Mouse (Mus musculus) lung, postnatal 36 days (tissue): ENCODE data around the gene Slc1a7.

Experiments used
- DNase-seq: peaks from one replicate; pipeline ENCODE4 v3.0.0; 2022; ENCODE audit warnings: mixed read lengths

Slc1a7 gene

DNA sequence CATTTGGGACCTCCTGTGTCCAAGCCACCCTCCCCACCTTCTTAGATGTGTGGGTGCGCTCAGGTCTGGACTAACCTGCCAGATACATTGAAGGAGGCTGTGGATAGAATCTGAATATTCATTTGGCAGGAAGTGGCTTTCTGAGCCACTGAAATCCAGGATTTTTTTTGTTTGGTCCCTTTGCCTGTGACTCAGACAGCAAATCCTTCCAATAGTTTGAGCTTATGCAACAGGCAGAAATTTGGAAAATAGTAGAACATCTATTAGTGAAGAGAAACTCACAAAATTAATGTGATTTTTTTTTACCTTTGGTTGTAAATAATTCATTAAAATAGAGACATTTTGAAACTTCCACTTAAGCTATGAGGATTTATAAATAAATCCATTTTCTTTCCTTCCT lies 3.0 kb downstream of the Slc1a7 start:
- DNase-seq = no peak

DNA sequence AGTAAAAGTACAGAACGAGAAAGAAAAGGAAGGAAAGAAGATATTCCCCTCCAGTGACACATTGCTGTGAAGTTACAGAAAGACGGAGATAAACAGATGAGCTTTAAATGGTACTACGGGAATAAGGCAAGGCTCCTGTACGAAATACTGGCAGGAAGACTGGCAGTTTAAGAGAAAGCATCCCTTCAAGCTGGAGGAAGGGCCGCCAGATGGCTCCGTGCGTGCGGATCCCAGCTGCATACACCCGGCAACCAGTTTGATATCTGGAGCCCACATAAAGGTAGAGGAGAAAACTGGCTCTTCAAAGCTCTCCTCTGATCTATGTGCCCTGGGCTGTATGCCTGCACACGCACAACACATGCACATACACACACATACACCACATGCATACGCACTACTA lies 6.4 kb downstream of the Slc1a7 start:
- no peak for DNase-seq

DNA sequence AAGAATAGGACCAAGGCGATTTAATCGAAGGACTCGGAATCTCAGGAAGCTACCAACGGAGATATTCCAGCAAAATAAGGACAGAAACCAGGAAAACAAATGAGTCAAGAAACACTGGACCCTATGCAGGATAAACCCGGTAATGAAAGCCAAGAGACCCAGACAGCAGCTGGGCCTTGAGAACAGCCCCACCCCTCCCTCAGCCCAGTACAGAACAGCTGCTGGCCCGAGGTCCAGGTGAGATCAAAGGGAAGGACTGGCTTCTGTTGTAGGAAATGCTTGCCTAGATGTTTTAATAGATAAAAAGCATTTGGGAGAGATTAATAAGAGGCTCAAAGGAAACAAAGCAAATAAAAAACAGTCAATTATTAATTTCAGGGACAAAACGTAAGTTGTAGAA lies 6.9 kb downstream of the Slc1a7 start:
- DNase-seq = no peak

DNA sequence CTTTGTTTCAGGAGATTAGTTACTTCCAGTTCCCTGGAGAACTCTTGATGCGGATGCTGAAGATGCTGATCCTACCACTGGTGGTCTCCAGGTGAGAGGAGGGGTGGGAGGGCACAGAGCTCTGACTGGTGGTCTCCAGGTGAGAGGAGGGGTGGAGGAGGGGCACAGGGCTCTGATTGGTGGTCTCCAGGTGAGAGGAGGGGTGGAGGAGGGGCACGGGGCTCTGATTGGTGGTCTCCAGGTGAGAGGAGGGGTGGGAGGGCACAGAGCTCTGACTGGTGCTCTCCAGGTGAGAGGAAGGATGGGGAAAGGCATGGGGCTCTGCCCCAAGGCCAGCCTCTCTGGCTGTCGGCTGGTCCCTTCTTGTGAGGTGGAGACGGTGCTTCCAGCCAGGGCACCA lies 9.5 kb downstream of the Slc1a7 start:
- DNase-seq = no peak

DNA sequence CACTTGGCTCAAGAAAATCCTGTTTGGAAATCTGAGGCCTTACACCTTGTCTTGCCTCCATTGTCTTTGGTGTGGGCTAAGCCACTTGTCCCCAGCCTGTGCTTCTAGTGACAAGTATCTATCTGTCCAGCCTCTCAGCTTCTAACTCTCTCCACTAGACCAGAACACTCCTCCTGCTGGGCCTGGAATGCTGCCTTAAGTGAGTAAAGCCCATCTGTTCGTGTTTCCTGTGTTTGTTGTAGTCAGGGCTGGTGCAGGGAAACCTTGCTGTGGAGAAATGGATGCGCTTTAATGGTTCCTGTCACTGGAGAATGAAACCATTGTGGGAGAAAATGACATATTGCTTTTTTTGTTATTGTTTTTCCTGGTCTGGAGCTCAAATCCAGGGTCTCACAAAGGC lies 11.4 kb downstream of the Slc1a7 start:
- DNase-seq = peak; percentile 35

DNA sequence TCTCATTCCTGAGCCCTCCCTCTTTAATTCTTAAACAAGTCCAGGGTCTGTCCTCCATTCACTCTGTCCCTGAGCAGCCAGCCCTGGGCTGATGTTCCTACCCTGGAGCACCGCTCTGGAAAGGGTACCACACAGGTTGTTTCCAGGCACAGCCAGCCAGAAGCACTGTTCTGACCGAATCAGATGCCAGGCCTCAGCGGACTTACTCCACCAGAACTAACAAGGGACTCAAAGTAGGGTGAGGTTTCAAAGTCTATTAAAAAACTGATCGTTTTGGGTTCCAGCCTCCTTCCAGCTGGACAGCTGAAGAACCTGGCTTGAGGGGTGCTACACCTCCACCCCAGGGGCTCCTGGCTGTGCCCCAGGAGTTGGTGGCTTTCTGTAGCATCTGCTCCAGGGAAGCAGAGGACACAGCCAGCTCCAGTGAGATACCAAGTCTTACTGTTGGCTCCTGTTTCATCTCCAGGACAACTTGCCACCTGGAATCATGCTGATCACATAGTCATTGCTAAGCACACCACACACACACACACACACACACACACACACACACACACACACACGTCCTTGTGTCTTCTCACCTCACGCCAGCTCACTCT lies 12.0 kb downstream of the Slc1a7 start:
- DNase-seq = no peak

DNA sequence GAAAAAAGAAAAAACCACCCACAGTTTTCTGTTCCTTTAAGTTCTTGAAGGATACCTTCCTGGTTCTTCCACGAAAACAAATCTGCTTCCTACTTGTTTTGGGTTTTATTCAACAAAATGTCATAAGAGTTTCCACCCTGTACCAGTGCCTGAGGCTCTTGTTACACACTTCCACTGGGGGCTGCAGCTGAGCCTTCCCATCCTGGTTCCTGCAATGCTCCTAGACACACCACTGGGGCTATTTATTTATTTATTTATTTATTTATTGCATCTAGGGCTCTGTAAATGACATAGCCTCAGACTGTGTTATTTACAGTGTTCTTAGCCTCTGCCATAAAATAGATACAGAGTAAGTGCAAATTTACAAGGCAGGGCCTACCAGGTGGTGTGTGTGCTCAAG lies 15.6 kb downstream of the Slc1a7 start:
- no peak for DNase-seq

DNA sequence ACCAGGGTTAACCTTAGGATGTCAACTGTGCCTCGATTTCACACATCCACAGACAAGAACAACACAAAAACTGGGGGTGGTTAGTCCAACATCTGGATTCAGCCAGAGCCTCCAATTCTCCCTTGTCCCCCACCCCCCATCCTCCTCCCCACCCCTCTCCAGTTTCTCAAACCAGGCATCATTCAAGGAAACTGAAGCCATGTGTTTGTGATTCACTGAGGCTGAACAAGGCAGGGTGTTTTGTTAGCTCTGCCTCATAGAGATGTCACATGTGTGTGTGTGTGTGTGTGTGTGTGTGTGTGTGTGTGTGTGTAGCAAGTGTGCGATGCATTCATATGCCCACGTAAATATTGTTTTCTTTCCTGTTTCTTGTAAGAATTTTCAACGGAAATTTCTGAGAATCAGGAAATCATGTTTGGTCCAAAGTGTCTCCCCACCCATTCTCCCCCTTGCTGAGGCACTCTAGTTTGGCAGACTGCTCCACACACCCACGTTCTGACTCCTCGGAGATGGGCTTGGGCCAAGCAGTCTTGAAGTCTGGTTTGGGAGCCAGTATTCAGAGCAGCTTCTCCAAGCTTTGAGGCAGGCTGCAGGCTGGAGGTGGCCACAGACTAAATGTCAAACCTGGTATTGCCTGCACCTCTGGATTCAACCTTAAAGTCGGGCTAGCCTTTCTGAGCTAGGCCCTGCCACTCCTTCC lies 16.3 kb downstream of the Slc1a7 start:
- DNase-seq = peak; percentile 72

DNA sequence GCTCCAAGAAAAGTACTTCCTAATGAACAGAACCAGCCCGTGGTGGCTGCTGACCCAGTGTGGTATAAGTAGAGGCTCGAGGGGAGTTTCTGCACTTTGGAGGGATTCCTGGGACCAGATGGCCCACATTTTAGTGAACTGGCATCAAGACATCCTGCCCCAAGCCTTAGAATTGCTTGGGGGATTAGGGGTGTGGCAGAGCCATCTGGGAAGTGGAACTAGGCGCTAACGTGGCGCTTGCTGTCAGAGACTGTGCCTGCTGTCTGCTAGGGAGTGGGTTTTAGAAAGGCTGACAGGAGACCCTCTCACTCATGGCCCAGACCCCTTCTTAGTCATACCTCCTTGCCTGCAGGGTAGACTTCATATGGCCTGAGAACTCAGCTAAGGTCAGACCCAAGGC lies 17.7 kb downstream of the Slc1a7 start:
- DNase-seq = no peak

DNA sequence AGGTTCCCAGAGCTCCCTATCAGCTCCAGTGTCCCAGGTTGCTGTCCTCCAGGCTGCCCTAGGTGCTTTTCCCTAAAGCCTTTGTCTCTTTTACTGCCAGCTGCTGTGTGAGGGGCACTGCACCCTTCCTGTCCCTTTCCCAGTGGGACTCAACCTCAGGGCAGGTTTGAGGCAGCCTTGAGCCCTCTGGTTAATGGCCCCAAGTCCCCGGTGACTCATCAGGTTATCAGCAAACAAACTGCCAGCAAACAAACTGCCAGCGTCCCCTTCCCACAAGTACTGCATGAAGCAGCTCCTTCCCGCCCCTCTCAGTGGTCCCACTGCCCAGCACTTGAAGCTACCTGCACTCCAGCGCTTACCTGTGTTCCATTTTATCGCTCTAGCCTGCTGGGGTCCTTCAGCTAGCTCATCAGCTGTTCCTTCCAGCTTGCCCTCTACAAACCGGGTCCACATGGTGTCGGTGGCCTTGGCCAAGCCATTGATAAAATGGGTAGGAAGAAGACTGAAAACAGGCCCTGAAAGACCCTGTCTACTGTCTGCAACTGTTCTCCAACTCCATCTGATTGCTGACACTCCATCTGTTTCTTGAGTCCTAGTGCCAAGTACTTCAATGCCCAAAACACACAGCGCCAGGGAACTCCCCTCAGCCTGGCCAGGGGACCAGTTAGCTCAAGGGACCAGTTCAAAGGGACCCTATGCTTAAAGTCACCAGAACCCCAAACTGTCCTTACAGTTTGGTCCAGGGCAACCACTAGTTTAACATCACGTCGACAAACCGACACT lies 18.4 kb downstream of the Slc1a7 start:
- DNase-seq = no peak

DNA sequence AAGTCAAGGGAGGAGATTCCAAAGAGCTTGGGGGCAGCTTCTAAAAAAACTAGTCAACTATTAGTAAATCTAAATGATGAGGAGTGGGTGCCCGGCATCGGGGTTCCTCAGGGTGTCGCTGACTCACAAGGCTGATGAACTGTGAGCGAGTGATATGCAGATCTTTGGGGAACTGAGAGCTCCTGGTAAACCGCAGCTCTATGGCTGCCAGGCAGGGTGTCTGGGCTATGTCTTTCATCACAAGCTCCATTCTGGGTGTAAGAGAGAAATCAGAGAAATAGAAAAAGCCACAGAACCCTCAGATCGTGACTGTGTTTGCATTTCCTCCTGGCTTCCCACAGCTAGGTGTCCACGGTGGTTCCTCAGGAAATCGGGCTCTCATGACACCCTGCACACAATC lies 20.8 kb downstream of the Slc1a7 start:
- peak; percentile 57 for DNase-seq

DNA sequence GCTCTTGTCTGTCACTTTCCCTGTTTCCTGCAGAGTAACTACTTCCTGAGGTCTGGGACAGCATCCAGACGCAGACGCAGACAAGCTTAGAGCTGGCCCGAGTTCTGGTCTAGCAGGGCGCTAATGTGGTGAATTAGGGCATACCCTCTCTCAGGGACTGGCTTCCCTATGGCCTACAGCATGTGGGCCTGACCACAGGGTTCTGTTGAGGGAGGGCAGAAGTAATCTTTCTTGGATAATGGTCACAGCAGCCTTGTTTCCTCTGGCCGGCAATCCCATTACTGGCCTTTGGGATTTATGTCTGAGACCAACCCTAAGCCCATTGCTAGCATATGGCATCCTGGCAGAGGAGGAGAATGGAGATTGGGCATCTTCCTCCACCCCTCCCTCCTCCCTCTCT lies 22.7 kb downstream of the Slc1a7 start:
- DNase-seq = no peak

DNA sequence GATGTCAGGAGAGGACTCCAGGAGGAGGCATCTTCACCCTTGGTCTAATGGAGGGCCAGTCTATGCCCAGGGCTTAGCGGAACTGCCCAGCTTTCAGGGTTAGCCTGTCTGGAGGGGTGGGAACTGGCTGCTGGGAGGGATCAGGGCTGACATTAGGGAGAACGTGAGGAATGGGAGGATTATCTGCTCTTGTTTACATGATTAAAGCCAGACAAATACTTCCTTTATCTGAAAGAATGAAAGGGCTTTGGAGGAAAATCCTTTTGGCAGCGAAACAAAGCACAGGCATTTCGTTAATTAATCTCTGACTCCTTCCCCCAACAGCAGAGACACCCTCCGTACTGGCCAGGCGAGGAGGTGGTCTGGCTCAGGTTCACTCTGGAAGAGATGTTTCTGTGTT lies 23.7 kb downstream of the Slc1a7 start:
- peak; percentile 28 for DNase-seq

DNA sequence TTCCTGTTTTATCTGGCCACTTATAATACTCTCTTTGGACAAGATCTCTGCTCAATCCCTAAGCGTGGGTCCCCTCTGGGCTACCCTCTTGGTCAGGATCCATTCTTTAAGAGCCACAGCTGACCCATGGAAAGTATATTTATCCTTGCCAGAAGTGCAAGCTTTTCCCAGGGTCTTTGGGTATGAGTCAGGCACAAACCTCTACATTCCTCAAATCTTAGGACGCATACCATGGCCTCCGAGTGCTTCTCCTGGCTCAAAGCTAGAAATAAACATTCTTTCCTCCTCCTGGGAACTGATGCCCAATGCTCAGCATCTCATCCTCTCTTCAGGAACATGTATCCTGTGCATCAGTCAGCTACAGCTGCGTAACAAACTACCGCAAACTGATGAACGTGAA lies 26.9 kb downstream of the Slc1a7 start:
- DNase-seq = no peak

DNA sequence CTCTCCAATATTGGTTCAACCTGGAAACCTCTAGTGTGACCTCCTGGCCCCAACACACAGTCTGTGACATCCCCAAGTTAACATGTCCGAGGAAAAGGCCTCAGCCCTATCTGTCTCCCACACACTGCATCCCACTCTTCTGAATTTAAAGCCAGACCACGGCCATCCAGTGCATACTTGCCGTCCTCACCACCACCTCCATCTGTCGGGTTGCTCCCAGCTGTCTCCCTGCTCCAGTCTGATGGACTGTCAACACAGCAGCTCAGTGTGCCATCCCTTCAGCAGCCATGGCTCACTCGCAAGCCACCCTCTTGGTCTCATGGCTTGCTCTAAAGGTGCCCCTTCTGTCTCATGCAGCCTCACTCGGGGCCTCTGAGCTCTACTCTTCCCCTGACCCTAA lies 27.6 kb downstream of the Slc1a7 start:
- DNase-seq = no peak

DNA sequence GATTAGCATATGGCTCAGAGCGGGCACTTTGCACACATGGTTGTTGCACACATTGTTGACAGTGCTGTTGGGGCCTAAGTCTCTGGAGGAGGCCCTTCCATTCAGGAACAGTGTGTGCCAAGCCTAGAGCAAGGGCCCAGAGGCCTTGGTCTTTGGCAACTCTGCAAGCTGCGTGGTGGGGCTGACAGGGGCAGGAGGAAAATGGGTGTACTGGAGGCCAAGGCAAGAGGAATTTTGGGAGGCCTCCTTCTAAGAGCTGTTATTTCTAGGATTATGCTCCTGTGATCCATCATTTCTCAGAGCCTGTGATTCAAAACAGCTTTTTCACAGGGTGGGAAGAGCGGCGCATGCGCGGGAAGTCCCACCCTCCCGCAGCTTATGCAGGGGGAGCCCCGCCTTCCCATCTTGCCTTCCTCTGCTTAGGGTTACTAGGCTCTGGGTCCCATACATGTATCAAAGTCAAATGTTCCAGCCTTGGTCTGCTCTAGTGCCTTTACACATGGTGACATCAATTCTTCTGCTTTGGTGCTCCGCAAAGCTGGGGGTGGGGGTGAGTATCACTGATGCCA lies 28.4 kb downstream of the Slc1a7 start:
- no peak for DNase-seq

DNA sequence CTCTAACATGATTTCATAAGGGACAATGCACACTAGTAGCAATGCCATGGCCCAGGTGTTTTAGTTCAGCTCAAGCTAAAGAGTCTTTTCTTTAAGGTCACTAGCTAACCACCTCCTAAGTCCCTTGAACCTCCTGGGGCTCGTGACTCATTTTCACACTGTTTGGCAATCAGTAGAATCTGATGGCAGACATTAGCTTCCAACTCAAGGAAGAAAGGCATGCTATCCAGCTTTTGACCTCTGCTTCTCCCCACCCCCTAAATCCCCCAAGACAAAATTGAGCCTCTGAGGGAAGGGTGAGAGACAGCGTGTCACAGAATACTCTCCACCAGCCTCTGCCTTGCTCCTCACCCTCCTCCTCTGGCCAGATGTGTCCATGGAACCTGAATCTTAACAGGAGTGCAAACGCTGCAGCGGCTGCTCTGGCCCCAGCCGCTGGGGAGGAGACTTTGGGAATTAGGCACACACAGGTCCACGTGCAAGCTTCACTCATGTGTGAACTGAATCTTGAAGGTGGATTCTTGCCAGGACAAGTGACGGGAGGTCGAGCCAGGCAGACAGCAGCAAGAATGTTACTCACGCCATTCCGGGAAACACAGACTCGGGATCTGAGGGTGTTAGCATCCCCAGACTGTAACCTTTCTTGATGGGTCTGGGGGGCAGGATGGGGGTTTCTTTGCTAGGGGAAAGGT lies 30.7 kb downstream of the Slc1a7 start:
- DNase-seq = peak; percentile 78

DNA sequence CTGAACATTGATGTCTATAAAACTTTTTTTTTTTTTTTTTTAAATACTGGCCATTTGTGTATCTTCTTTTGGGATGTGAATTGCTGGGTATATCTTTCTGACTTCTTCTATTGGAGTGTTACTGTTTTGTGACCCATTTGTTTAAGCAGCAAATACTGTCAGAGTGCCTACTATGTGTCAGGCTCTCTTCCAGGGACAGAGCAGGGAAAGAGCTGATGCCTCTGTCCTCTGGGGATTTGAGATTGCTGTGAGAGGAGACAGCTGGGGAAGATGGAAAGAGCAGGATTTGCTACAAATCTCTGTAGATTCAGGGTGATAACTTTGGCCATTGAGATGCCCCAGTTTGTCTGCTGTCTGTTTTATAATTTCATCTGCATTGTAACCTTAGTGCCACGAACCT lies 31.2 kb downstream of the Slc1a7 start:
- no peak for DNase-seq

DNA sequence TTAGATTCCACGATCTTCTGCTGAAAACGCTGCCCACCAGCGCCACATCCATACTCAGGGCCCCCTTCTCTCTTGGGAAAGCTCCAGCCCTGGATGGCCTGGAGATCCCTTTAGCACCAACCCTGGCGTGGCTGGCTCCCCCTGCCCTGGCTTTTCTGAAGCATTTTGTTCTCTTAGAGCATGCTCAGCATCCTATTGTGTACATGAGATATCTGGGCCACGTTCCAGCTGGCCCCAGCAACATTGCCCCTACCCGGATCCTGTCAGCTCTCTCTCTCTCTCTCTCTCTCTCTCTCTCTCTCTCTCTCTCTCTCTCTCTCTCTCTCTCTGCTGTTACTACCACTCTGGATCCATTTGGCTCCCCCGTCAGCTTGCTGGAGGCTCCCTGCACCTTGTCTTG lies 37.2 kb downstream of the Slc1a7 start:
- no peak for DNase-seq

DNA sequence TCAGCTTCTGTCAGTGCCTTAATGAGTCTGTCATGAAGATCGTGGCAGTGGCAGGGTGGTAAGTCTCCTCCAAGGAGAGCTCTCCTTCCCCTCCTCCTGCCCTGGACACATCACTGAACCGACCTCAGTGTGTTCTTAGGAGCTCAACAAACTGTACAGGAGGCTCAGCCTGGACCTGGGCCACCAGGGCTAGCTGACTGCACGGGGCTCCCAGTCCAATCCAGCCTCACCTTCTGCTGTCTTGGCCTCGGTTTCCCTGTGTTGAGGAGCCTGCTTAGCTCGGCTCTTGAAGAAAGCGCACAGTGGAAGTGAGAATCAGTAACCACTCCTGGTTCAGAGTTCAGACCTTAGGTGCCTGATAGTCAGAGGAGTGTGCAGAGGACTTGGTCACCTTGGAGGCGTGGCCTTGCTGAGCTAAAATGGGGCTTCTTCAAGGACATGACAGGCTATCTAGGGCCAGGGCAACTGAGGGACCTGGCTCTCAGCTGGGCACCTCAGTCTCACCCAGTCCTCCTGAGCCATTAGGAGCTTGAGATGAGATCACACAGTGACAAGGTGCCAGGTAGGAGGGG lies 39.5 kb downstream of the Slc1a7 start:
- DNase-seq = no peak

DNA sequence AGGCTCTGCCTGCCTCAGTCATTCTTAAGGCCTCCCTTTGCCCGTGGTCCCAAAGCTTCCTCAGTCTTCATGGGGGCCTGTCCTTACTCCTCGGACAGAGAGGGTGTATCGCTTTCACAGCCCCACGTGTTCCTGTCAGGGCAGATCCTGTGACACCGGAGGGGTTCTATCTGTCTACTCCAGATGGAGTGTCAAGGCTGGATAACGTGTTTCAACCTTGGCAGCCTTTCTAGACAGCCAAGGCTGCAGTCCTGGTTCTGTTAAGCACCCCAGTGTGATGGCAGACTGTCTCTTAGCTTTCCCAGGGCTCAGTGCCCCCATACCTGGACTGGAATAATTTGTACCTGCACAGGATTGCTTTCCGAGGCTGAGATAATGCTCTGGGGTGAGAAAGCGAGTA lies 40.4 kb downstream of the Slc1a7 start:
- DNase-seq = no peak

DNA sequence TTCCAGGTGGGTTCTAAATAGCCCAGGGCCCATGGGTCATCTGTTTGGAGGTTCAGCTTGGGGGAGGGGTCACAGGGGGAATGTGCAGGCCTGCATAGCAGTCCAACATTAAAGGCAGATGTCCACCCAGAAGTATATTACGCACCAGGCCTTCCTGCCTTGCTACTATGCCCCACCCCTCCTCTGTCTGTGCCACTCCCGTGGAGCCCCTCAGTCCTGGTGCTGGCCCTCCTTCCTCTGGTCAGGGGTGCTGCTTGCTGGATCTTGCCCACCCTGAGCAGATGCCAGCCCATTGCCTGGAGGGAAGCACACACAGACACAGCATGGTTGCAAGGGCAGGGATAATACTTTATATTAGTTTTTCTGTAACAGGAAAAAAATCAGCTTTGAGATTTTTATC lies 46.3 kb downstream of the Slc1a7 start:
- DNase-seq = no peak
